Mouse (Mus musculus) ES-E14 (cell line): ENCODE data around the gene Gm48552. TPM values are rescaled to one million over a fixed set of nuclear protein-coding genes. Genes with fewer than 3 reads are reported as not detected.

Experiments
- DNase-seq: peaks from one replicate; pipeline ENCODE4 v3.0.0-alpha.2; 2013; ENCODE audit warnings: low read depth, low spot score
- H3K27ac ChIP-seq: 2 replicates; pipeline ENCODE4 v1.5.1; 2012; ENCODE audit warnings: low read depth, mild to moderate bottlenecking, low read length, moderate library complexity, mixed read lengths; ENCODE audit not compliant: poor library complexity, insufficient read depth, severe bottlenecking
- H3K36me3 ChIP-seq: 2 replicates; pipeline ENCODE4 v1.6.1; 2012; ENCODE audit warnings: mild to moderate bottlenecking, low read length, moderate library complexity, mixed read lengths; ENCODE audit not compliant: control insufficient read depth, poor library complexity, insufficient read depth, severe bottlenecking
- H3K4me1 ChIP-seq, 2 experiments: fragments of 150-350 bp in 1 of 2; sonication (generic) in 1 of 2; 2 replicates each; pipeline ENCODE4 v1.6.1; 2012; ENCODE audit warnings: low read length in 2 of 2, mild to moderate bottlenecking in 1 of 2, mixed read lengths in 1 of 2; ENCODE audit not compliant: control insufficient read depth in 2 of 2, insufficient read depth in 2 of 2, poor library complexity in 1 of 2
- H3K4me3 ChIP-seq, 2 experiments: fragments of 150-350 bp in 1 of 2; sonication (generic) in 1 of 2; 2 replicates each; pipeline ENCODE4 v1.5.1; 2012; ENCODE audit warnings: low read length in 2 of 2, low read depth in 1 of 2, mild to moderate bottlenecking in 1 of 2, mixed read lengths in 1 of 2; ENCODE audit not compliant: insufficient read depth in 1 of 2, poor library complexity in 1 of 2, severe bottlenecking in 1 of 2
- H3K9ac ChIP-seq: 2 replicates; pipeline ENCODE4 v1.6.1; 2012; ENCODE audit warnings: low read depth, mild to moderate bottlenecking, low read length, mixed read lengths; ENCODE audit not compliant: poor library complexity, insufficient read depth, severe bottlenecking
- H3K9me3 ChIP-seq: fragments of 150-350 bp; sonication (generic); 2 replicates; pipeline ENCODE4 v1.6.1; 2012; ENCODE audit warnings: low read depth, mild to moderate bottlenecking, low read length; ENCODE audit not compliant: control insufficient read depth, insufficient read depth
- CHD2 ChIP-seq: IDR thresholded peaks from 2 replicates; pipeline ENCODE4 v1.6.1; 2014; ENCODE audit warnings: mild to moderate bottlenecking, low read depth, low read length, inconsistent platforms
- HCFC1 ChIP-seq: IDR thresholded peaks from 2 replicates; pipeline ENCODE4 v1.6.1; 2012; ENCODE audit warnings: low read length, inconsistent platforms, borderline replicate concordance; ENCODE audit not compliant: insufficient read depth
- MAFK ChIP-seq: IDR thresholded peaks from 2 replicates; pipeline ENCODE4 v1.6.1; 2014; ENCODE audit warnings: mild to moderate bottlenecking, low read depth, low read length, inconsistent platforms; ENCODE audit not compliant: insufficient read depth
- ZC3H11A ChIP-seq: IDR thresholded peaks from 2 replicates; pipeline ENCODE4 v1.6.1; 2012; ENCODE audit warnings: low read depth, mild to moderate bottlenecking, inconsistent platforms, low read length, borderline replicate concordance
- ZNF384 ChIP-seq: IDR thresholded peaks from 2 replicates; pipeline ENCODE4 v1.6.1; 2012; ENCODE audit warnings: low read depth, low read length, inconsistent platforms
- in situ Hi-C, 2 experiments: fragments of 600-800 bp; cut with MboI; formaldehyde crosslinking; loops; one replicate each; pipeline ENCODE4 v1.15.1; 2025; ENCODE audit warnings: low sequenced_read_pairs in 2 of 2, inconsistent platforms in 1 of 2; ENCODE audit not compliant: unreplicated experiment in 2 of 2
- total RNA-seq: library from RNA; depleted of rRNA; stranded (reverse); fragments of 300-350 nt; gene quantifications from 2 replicates; pipeline ENCODE4 v1.2.3, GENCODE M21; 2012

The Gm48552 gene
- total RNA-seq, 1 experiment: 2.5 TPM

DNA sequence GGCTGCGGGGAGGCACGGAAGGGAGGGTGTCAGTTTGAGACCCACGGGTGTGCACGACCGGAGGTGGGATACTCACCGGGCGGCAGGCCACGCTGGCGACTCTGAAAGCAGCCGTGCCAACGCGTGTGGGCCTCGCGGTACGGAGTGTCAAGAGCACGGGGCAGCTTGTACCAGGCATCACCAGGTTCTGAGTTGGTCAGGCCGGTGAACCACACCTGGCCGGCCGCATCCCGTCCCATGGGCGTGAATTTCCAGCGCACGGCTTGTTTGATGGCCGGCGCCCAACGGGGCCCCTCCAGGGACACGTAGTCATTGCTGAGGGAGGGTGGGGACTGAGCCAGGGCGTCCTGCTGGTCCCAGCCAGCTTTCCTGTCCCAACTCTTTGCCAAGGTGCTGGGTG is 24.1 kb upstream of the Gm48552 start:
- Histone ChIP-seq H3K4me1 (peaks cover 3 to 49% of the 10 kb centered on the region in 2 experiments; a peak in 3 of 4 replicates), H3K27ac (no peak overlapping the region)
- no peak for DNase-seq

DNA sequence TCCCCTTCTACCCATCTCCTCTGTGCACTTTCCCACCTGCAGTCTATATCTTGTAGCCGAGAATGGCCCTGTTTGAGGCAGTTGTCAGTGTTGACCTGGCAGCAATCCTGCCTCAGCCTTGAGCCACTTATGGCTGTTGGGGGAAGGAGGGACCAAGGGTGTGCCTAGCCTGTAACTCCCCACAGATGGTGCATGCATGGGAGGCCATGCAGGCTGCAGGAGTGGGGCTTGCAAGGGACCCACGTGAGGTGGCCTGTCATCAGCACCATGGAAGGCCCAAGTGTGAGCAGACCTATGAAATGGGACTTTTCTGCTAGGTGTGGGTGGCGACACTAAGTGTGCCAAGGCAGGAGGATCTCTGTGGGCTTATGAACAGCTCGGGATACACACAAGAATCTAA is 23.7 kb upstream of the Gm48552 start:
- Histone ChIP-seq H3K4me3 (no peak overlapping the region), H3K27ac (no peak overlapping the region), H3K9me3 (no peaks in the 10 kb centered on the region), H3K9ac (no peak overlapping the region), H3K4me1 (peaks cover 3 to 45% of the 10 kb centered on the region in 2 experiments; a peak in 3 of 4 replicates), H3K36me3 (peaks cover 65% of the 10 kb centered on the region)
- no peak for DNase-seq
- TF ChIP-seq HCFC1 (no peak), MAFK (no peak), ZC3H11A (no peak), CHD2 (no peak), ZNF384 (no peak)
- in situ Hi-C loops: no loop called here

More for the DNA sequence above, 24.1 kb upstream of the Gm48552 start:
- in situ Hi-C loops: no loop called here
- no peak for TF ChIP-seq CHD2
- no peak for TF ChIP-seq HCFC1
- TF ChIP-seq MAFK: no peak
- TF ChIP-seq ZNF384: no peak
- TF ChIP-seq ZC3H11A: no peak
- no peaks in the 10 kb centered on the region for H3K9me3 ChIP-seq
- H3K4me3 ChIP-seq: peak overlapping the region in 1 of 2 experiments; percentile 10; a peak in 1 of 4 replicates
- H3K36me3 ChIP-seq: peaks cover 64% of the 10 kb centered on the region
- H3K9ac ChIP-seq: peak overlapping the region; percentile 5; the same call in 1 of the 2 replicates

DNA sequence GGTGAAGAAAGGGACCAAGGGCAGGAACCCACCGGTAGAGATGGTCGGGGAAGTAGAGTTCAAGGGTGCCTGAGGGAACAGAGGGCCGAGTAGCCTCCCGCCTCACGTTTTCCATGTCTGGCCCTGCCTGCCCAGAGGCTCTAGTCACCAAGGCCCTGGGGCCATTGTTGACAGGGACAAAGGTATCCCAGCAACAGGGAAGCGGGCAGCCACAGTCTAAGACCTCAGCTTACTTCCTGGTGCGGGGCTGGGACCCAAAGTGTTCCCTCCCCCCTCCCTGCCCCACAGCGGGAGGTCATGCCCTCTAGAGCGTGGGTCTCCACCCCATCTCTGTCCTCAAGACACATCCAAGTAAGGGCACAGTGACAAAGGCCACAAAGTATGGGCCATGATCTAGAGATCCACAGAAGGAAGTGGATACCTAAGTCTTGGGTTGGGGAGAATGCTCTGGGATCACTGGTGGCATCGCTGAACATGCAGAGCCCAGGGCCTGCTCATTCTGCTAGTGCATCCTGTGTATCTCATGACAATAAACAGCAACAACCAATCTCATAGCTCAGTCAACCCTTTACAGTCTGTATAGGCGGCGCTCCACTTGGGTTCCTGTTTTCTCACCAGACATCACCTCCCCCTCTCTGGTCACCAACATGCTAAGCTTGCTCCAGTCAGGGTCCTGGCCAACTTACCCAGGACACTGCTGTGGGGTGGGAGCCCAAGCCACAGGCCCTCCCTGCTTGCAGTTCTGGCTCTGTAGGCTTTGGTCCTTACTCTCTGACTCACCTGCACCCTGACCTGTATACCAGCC is 22.9 kb upstream of the Gm48552 start, which contains the start of gene 4930404N11Rik:
Gene 4930404N11Rik (minus strand): TSS at position 145 of the 805 bp plus-strand sequence.
- Histone ChIP-seq H3K27ac (no peak within 1 kb of the TSS; the same call in 1 of the 2 replicates), H3K9ac (peak within 1 kb of the TSS; percentile 5; the same call in 1 of the 2 replicates), H3K4me1 (peaks cover 0 to 41% of the 10 kb centered on the region in 2 experiments; a peak in 3 of 4 replicates), H3K36me3 (peaks cover 71% of the 10 kb centered on the region), H3K4me3 (peak within 1 kb of the TSS in 1 of 2 experiments; percentile 10; a peak in 1 of 4 replicates), H3K9me3 (no peaks in the 10 kb centered on the region)
- DNase-seq: no peak
- in situ Hi-C loops: no loop called here
- no peak for TF ChIP-seq MAFK
- TF ChIP-seq CHD2: no peak

DNA sequence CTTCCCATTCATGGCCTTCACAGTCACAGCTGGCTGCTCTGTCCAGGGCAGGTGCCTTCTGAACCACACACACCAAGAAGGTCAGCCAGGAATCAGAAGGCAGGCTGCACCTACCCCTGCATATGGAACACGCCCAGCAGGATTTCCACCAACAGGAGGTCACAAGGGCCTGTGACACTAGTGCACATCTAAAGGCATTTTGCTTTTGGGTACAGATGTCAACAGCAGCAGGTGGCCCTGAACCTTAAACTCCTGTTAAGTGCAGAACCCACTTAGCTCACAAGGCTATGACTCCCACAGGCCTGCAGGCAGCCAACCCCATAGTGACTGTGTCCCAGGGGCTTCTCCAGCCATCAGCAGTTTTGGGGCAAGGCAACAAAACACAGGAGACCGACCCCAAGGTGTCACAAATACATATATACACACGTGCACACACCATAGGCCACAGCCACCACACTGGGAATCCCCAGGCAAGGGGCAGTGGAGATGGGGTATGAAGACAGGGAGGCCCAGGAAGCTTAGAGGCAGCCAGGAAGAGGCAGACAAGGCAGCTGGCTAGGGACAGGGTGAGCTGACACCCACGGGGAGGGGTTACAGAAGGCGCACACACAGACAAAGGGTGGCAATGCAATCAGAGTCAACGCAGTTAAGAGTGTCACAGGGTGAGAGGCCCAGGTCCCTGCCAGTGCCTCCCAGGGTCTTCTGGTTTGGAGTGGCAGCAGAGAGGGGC is 22.2 kb upstream of the Gm48552 start:
- in situ Hi-C loops: no loop called here
- Histone ChIP-seq H3K4me1 (peaks cover 0 to 40% of the 10 kb centered on the region in 2 experiments; a peak in 3 of 4 replicates), H3K27ac (no peak overlapping the region), H3K4me3 (no peak overlapping the region), H3K36me3 (peaks cover 71% of the 10 kb centered on the region), H3K9ac (no peak overlapping the region), H3K9me3 (no peaks in the 10 kb centered on the region)
- DNase-seq: no peak
- TF ChIP-seq MAFK (no peak), ZNF384 (no peak), ZC3H11A (no peak)
